Mouse (Mus musculus) heart, adult 18-20 months (tissue): ENCODE measurements around the gene Gm7356. TPM values are rescaled to one million over a fixed set of nuclear protein-coding genes. Genes with fewer than 3 reads are reported as not detected.
"Not testable (repeated sequence)": the region's sequence is repeated elsewhere in the genome, so short reads cannot be mapped to it uniquely, and the experiment has no call there.

Experiments
- DNase-seq, 2 experiments: peaks; one replicate each; pipeline ENCODE4 v3.0.0; 2021 to 2022; ENCODE audit warnings: mixed read lengths in 1 of 2
- long read RNA-seq, 2 experiments: library from polyadenylated mRNA; stranded (forward); transcript quantifications; one replicate each; pipeline ENCODE4 v2.0.0; 2021
- total RNA-seq, 2 experiments: library from RNA; stranded (reverse); gene quantifications; 2 replicates each; pipeline ENCODE4 v1.2.3; 2021

Gm7356 gene
- not detected for total RNA-seq
- long read RNA-seq, experiment 1, result 0 reads
- long read RNA-seq, experiment 2, result 0 reads

DNA sequence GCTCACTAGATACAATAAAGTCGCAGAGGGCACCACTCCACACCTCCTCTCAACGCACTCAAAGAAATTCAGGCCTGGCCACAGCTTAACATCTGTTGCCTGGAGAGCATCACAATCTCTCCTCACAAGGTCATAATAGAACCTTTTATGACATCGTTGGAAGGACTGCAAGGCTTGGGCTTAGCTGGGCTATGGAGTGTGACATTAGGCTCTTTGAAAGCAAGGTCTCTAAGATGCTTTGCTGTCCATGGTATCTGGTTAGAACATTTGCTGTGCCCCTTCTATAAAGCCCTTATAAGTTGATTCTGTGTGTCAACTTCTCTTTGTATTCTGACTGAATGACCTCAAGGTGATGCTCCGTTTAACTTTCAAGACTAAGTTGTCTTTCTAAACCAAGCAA, at the start of gene Gm7356:
TSS of gene Gm7356 (minus strand) at position 101 of the 400 bp plus-strand sequence.
- DNase-seq, result not testable (repeated sequence)

DNA sequence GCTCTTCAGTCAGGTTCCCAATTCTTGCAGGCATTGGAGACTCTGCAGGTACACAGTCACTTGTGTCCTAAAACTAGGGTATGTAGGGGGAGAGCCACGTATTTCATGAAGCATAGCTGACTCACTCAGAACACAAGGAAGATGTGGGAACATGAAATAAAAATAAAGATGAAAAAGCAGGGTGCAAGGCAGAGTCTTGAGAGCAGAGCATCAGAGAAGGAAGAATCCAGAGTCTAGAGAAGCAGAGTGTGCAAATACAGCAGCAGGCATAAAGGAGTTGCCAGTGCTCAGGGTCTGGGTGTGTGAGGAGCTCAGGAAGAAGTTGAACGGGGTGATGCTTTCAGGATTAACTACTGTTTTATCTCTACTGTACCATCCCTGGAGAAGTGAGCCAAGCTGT, 38.4 kb upstream of the Gm7356 start:
- DNase-seq, result not testable (repeated sequence)

DNA sequence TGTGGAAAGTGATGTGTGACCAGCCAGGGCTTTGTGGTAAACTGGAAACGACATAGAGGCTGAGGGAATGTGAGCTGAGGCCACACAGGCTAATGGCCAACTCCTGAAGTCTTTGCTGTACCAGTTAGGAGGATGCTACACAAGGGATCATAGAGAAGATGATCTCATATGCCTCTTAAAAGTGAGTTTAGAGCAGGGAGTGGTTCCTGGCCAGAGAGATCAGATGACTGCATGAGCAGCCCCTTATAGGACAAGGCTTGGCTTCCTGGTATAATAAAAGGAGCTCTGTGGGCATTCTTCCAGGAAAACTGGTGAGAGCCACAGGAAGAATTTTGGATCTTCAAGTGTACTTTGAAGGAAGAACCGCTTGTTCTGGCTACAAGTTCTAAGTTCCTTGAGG, 33.5 kb upstream of the Gm7356 start:
- DNase-seq, result not testable (repeated sequence)

DNA sequence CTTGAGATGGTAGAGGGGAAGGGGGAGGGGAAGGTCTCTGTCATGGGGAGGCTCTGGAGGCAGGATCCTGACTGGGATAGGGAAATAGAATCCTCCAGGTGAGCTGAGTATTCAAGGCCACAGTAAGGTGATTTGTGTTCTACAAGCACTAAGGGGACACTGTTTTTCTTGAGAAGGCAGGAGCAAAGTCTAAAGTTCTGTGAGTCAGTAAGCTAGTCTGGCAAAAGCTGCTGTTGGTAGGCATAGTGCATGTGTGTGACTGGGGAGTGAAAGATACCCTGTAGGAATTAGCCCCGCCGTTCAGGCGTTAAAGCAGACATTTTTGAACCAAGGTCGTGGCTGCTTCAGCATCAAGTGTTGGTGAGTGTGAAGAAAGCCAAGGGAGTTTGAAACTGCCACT, 32.6 kb upstream of the Gm7356 start:
- DNase-seq, result not testable (repeated sequence)

DNA sequence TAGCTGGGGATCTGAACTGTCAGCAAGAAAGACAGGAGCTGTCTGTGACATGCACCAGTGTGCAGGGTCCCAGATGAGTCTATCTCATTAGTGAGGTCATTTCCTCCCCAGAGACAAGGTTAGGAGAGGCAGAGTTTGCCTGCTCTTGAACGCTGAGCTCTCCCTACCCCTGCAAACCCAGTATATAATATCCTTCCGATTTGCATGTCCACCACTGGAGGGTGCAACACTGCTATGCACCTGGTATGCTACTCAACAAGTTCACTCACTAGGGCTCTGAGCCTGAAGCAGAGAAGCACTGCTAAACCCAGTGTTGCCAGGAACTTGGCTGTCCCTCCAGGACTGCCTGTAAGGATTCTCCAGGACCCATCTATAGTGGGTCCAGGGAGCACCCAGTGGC, 10.1 kb downstream of the Gm7356 start:
- DNase-seq, result not testable (repeated sequence)

DNA sequence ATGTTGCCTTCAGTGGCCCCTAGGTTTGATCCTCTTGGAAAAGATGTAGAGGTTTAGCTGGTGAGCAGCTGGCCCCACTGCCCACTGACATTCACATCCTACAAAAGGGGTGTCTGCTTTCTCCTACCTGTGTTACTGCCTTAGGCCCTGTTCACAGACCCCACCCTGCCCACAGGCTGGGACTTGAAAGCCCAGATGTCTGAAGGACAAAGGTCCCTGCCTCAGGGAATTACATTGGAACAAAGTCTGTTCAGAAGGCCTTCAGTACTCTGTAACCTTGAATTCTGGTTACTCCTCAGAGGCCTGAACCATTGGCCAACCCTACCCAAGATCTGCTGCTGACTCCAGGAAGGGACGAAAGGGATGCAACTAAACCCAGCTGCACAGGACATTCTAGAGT, 15.8 kb downstream of the Gm7356 start:
- DNase-seq, result no peak

DNA sequence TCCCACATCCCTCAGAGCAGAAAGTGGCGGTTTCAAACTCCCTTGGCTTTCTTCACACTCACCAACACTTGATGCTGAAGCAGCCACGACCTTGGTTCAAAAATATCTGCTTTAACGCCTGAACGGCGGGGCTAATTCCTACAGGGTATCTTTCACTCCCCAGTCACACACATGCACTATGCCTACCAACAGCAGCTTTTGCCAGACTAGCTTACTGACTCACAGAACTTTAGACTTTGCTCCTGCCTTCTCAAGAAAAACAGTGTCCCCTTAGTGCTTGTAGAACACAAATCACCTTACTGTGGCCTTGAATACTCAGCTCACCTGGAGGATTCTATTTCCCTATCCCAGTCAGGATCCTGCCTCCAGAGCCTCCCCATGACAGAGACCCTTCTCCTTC, 32.7 kb downstream of the Gm7356 start:
- not testable (repeated sequence) for DNase-seq

DNA sequence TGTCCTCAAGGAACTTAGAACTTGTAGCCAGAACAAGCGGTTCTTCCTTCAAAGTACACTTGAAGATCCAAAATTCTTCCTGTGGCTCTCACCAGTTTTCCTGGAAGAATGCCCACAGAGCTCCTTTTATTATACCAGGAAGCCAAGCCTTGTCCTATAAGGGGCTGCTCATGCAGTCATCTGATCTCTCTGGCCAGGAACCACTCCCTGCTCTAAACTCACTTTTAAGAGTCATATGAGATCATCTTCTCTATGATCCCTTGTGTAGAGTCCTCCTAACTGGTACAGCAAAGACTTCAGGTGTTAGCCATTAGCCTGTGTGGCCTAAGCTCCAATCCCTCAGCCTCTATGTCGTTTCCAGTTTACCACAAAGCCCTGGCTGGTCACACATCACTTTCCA, 33.6 kb downstream of the Gm7356 start:
- DNase-seq, result not testable (repeated sequence)

DNA sequence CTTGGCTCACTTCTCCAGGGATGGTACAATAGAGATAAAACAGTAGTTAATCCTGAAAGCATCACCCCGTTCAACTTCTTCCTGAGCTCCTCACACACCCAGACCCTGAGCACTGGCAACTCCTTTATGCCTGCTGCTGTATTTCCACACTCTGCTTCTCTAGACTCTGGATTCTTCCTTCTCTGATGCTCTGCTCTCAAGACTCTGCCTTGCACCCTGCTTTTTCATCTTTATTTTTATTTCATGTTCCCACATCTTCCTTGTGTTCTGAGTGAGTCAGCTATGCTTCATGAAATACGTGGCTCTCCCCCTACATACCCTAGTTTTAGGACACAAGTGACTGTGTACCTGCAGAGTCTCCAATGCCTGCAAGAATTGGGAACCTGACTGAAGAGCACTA, 38.5 kb downstream of the Gm7356 start:
- not testable (repeated sequence) for DNase-seq

DNA sequence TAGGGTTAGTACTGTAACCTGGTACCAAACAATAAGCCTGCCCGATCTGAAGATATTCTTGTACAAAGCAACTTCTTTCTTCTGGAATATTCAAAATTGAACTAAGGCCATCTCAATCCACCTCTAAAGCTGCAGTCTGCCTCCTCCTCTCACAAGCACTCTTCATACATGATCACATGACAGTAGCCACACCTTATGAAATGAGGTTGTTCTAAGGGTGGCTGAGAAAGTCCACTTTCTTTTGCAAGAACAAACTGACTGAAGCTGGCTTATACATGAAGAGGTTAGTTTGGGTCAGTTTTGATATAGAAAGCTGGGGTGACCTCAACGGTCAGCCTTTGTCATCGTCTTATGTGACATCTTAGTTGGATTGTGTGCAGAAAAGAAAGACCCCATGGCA, 41.3 kb downstream of the Gm7356 start:
- not testable (repeated sequence) for DNase-seq

DNA sequence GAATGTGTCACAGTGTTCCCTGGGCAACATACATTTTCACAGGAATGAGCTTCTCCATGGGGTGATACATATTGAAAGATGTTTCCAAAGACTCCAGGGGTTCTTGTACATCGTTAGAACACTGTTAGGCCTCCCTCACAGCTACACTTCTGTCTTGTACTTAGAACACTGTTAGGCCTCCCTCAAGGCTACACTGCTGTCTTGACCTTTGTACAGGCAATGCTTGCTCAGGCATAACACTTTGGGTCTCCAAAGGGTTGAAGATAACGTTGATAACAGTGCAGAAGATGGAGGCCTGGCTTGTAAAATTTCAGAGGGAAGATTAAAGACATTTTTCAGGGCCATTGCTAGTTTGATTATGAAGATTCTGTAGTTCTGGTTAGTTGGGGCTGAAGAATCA, 45.4 kb downstream of the Gm7356 start:
- DNase-seq, result not testable (repeated sequence)

DNA sequence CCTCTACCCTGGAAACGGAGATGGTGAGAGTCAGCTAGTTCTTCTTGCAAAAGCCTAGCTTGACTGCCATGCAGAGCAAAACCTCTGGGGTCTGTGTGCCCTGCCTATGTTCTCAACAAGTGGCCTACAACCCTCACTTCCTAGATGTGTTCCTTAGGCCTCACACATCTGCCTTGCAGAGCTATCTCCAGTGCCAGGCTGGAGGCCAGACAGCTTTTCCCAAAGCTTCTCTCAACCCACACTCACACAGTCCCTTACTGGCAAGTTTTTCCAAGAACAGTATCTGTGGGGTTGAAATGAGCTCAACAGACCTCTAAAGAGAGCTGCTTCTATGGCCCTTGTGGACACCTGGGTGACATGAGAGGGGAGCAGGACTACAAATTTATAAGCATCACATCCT, 51.9 kb downstream of the Gm7356 start:
- DNase-seq, result not testable (repeated sequence)

Other genes with a start within 250 kb of the Gm7356 start
- 10 to 100 TPM; 49.0 to 52.5 TPM for gene Afdn, start 243.2 kb downstream of the Gm7356 start, total RNA-seq
- 1 to 10 TPM; 4.7 to 6.0 TPM for gene Tcte2, start 241.9 kb downstream of the Gm7356 start, total RNA-seq
- gene Gm7168, start 55.3 kb downstream of the Gm7356 start, total RNA-seq, result under 1 TPM in 1 of 2 experiments, not detected in 1; 0.18 TPM
- not detected for gene Gm7358, start 55.8 kb upstream of the Gm7356 start, total RNA-seq
- 1 to 10 TPM in 1 of 2 experiments, under 1 TPM in 1; 0.95 to 1.1 TPM for gene Dact2, start 200.6 kb upstream of the Gm7356 start, total RNA-seq